Mouse (Mus musculus): ENCODE results near the gene Camta1. TPM values are rescaled to one million over a fixed set of nuclear protein-coding genes. Genes with fewer than 3 reads are reported as not detected.

Camta1 gene
- polyA plus RNA-seq, 1 experiment from 2014 or later: 130 TPM

- Histone ChIP-seq H3K9ac (replicated peaks) (no peak overlapping the region), H3K36me3 (no peaks in the 10 kb centered on the region), H3K4me3 (no peak overlapping the region), H3K27ac (replicated peaks) (no peak overlapping the region), H3K9me3 (no peaks in the 10 kb centered on the region), H3K4me2 (replicated peaks) (no peak overlapping the region), H3K4me1 (peaks cover 9% of the 10 kb centered on the region), H3K27me3 (no peaks in the 10 kb centered on the region)
- ATAC-seq (replicated peaks): no peak
- WGBS: 88% methylated on average over 12 of the region's 12 CpGs
Observed at GRCm38 (mm10) chr4:151690041-151690440, 171.6 kb downstream of the Camta1 start.

GRCm38 (mm10) chr4:151688206-151688605, 173.5 kb downstream of the Camta1 start:
- Histone ChIP-seq H3K27me3 (no peaks in the 10 kb centered on the region), H3K9ac (replicated peaks) (no peak overlapping the region), H3K4me1 (no peaks in the 10 kb centered on the region), H3K36me3 (no peaks in the 10 kb centered on the region), H3K27ac (replicated peaks) (no peak overlapping the region), H3K9me3 (no peaks in the 10 kb centered on the region), H3K4me3 (no peak overlapping the region), H3K4me2 (replicated peaks) (no peak overlapping the region)
- ATAC-seq (replicated peaks): no peak
- 88% methylated on average over 5 of the region's 5 CpGs for WGBS

- Histone ChIP-seq H3K36me3 (no peaks in the 10 kb centered on the region), H3K4me3 (no peak overlapping the region), H3K9me3 (no peaks in the 10 kb centered on the region), H3K4me2 (replicated peaks) (no peak overlapping the region), H3K27me3 (no peaks in the 10 kb centered on the region), H3K9ac (replicated peaks) (no peak overlapping the region), H3K4me1 (no peaks in the 10 kb centered on the region), H3K27ac (replicated peaks) (no peak overlapping the region)
- no peak for ATAC-seq (replicated peaks)
- WGBS: 89% methylated on average over 7 of the region's 7 CpGs
Observed at GRCm38 (mm10) chr4:151684596-151684995, 177.1 kb downstream of the Camta1 start.

GRCm38 (mm10) chr4:151682831-151683488, 178.7 kb downstream of the Camta1 start:
- Histone ChIP-seq H3K27me3 (no peaks in the 10 kb centered on the region), H3K27ac (replicated peaks) (no peak overlapping the region), H3K36me3 (no peaks in the 10 kb centered on the region), H3K9me3 (no peaks in the 10 kb centered on the region), H3K9ac (replicated peaks) (no peak overlapping the region), H3K4me2 (replicated peaks) (no peak overlapping the region), H3K4me3 (no peak overlapping the region), H3K4me1 (no peaks in the 10 kb centered on the region)
- no peak for ATAC-seq (replicated peaks)
- whole genome bisulfite sequencing: 85% methylated on average over 12 of the region's 12 CpGs

- Histone ChIP-seq H3K4me1 (no peaks in the 10 kb centered on the region), H3K4me2 (replicated peaks) (no peak overlapping the region), H3K9me3 (no peaks in the 10 kb centered on the region), H3K27ac (replicated peaks) (no peak overlapping the region), H3K36me3 (no peaks in the 10 kb centered on the region), H3K27me3 (no peaks in the 10 kb centered on the region), H3K9ac (replicated peaks) (no peak overlapping the region), H3K4me3 (no peak overlapping the region)
- WGBS: 77% methylated on average over 13 of the region's 13 CpGs
- ATAC-seq (replicated peaks): peak; percentile 23; the same call in 1 of the 2 replicates
Observed at GRCm38 (mm10) chr4:151672452-151672851, 189.2 kb downstream of the Camta1 start.

GRCm38 (mm10) chr4:151666411-151666901, 195.2 kb downstream of the Camta1 start:
- H3K4me1 ChIP-seq: peaks cover 13% of the 10 kb centered on the region
- no peak overlapping the region for H3K4me2 ChIP-seq (replicated peaks)
- 54% methylated on average over 12 of the region's 12 CpGs for WGBS
- no peak overlapping the region for H3K9ac ChIP-seq (replicated peaks)
- no peaks in the 10 kb centered on the region for H3K36me3 ChIP-seq
- no peaks in the 10 kb centered on the region for H3K9me3 ChIP-seq
- H3K27ac ChIP-seq (replicated peaks): no peak overlapping the region
- no peak overlapping the region for H3K4me3 ChIP-seq
- ATAC-seq (replicated peaks): peak; percentile 76
- no peaks in the 10 kb centered on the region for H3K27me3 ChIP-seq

GRCm38 (mm10) chr4:151661486-151661885, 200.2 kb downstream of the Camta1 start:
- Histone ChIP-seq H3K9ac (replicated peaks) (no peak overlapping the region), H3K9me3 (no peaks in the 10 kb centered on the region), H3K27me3 (no peaks in the 10 kb centered on the region), H3K4me3 (no peak overlapping the region), H3K36me3 (no peaks in the 10 kb centered on the region), H3K27ac (replicated peaks) (no peak overlapping the region), H3K4me2 (replicated peaks) (no peak overlapping the region), H3K4me1 (peaks cover 10% of the 10 kb centered on the region)
- ATAC-seq (replicated peaks): no peak
- WGBS: 48% methylated on average over 9 of the region's 9 CpGs

GRCm38 (mm10) chr4:151656427-151656826, 205.2 kb downstream of the Camta1 start:
- H3K4me2 ChIP-seq (replicated peaks): no peak overlapping the region
- ATAC-seq (replicated peaks): no peak
- WGBS: 42% methylated on average over 10 of the region's 10 CpGs
- H3K36me3 ChIP-seq: no peaks in the 10 kb centered on the region
- H3K9ac ChIP-seq (replicated peaks): no peak overlapping the region
- no peak overlapping the region for H3K27ac ChIP-seq (replicated peaks)
- H3K9me3 ChIP-seq: no peaks in the 10 kb centered on the region
- H3K4me1 ChIP-seq: peaks cover 6% of the 10 kb centered on the region; the same call in 1 of the 2 replicates
- no peaks in the 10 kb centered on the region for H3K27me3 ChIP-seq
- H3K4me3 ChIP-seq: no peak overlapping the region

GRCm38 (mm10) chr4:151655637-151656385, 205.9 kb downstream of the Camta1 start:
- 61% methylated on average over 16 of the region's 16 CpGs for WGBS
- ATAC-seq (replicated peaks): no peak
- Histone ChIP-seq H3K36me3 (no peaks in the 10 kb centered on the region), H3K4me1 (peaks cover 6% of the 10 kb centered on the region; the same call in 1 of the 2 replicates), H3K4me3 (no peak overlapping the region), H3K9ac (replicated peaks) (no peak overlapping the region), H3K27ac (replicated peaks) (no peak overlapping the region), H3K4me2 (replicated peaks) (no peak overlapping the region), H3K27me3 (no peaks in the 10 kb centered on the region), H3K9me3 (no peaks in the 10 kb centered on the region)

- Histone ChIP-seq H3K4me1 (peaks cover 6% of the 10 kb centered on the region; the same call in 1 of the 2 replicates), H3K27me3 (no peaks in the 10 kb centered on the region), H3K9ac (replicated peaks) (no peak overlapping the region), H3K36me3 (no peaks in the 10 kb centered on the region), H3K4me3 (no peak overlapping the region), H3K9me3 (no peaks in the 10 kb centered on the region), H3K27ac (replicated peaks) (no peak overlapping the region), H3K4me2 (replicated peaks) (no peak overlapping the region)
- no peak for ATAC-seq (replicated peaks)
- WGBS: 76% methylated on average over 4 of the region's 4 CpGs
Observed at GRCm38 (mm10) chr4:151655227-151655626, 206.4 kb downstream of the Camta1 start.

GRCm38 (mm10) chr4:151642418-151642817, 219.3 kb downstream of the Camta1 start:
- 87% methylated on average over 2 of the region's 2 CpGs for WGBS
- no peaks in the 10 kb centered on the region for H3K36me3 ChIP-seq
- H3K9ac ChIP-seq (replicated peaks): no peak overlapping the region
- no peak overlapping the region for H3K4me3 ChIP-seq
- no peaks in the 10 kb centered on the region for H3K27me3 ChIP-seq
- H3K9me3 ChIP-seq: no peaks in the 10 kb centered on the region
- no peak overlapping the region for H3K27ac ChIP-seq (replicated peaks)
- H3K4me2 ChIP-seq (replicated peaks): no peak overlapping the region
- ATAC-seq (replicated peaks): no peak
- H3K4me1 ChIP-seq: no peaks in the 10 kb centered on the region

- Histone ChIP-seq H3K36me3 (no peaks in the 10 kb centered on the region), H3K27me3 (no peaks in the 10 kb centered on the region), H3K9ac (replicated peaks) (no peak overlapping the region), H3K27ac (replicated peaks) (no peak overlapping the region), H3K4me2 (replicated peaks) (no peak overlapping the region), H3K4me1 (no peaks in the 10 kb centered on the region), H3K9me3 (no peaks in the 10 kb centered on the region), H3K4me3 (no peak overlapping the region)
- no peak for ATAC-seq (replicated peaks)
- 72% methylated on average over 8 of the region's 8 CpGs for WGBS
Observed at GRCm38 (mm10) chr4:151640971-151641370, 220.7 kb downstream of the Camta1 start.
